In genomic region chr10:59919494-59920181, GRCm38 (mm10) we compare ENCODE assay signal across 8 mouse cellular contexts. TPM values are rescaled to one million over a fixed set of nuclear protein-coding genes. Genes with fewer than 3 reads are reported as not detected.
DNase-seq lines count a peak whose midpoint lies in the region; ATAC-seq and TF ChIP-seq lines count a peak whose summit lies in the region.

No protein-coding gene starts in this region.

- no peak for TF ChIP-seq CTCF in C2C12 (IDR thresholded peaks at IDR 0.05; ENCODE audit: control insufficient read depth, insufficient read depth, insufficient read length)
- TF ChIP-seq CTCF in intestine, postnatal 0 days (IDR thresholded peaks at IDR 0.05; ENCODE audit: low read depth) = no peak

- peaks cover 14% of the 10 kb centered on the region for H3K4me1 ChIP-seq in intestine, postnatal 0 days (replicated peaks; ENCODE audit: control insufficient read depth, insufficient read depth, low read length)
- H3K4me1 ChIP-seq in midbrain, embryonic 15.5 days = peaks cover 29% of the 10 kb centered on the region

- H3ac ChIP-seq in C2C12 (ENCODE audit: control insufficient read depth, insufficient read length, low read depth) = peak overlapping the region; percentile 10

- H3K79me3 ChIP-seq in C2C12 (ENCODE audit: low read depth) = no peaks in the 10 kb centered on the region

- no peaks in the 10 kb centered on the region for H3K79me2 ChIP-seq in C2C12 (ENCODE audit: control insufficient read depth, insufficient read depth)

- no peaks in the 10 kb centered on the region for H3K27me3 ChIP-seq in C2C12 (ENCODE audit: control insufficient read depth, insufficient read depth, insufficient read length)
- no peaks in the 10 kb centered on the region for H3K27me3 ChIP-seq in intestine, postnatal 0 days (replicated peaks; ENCODE audit: control insufficient read depth, insufficient read depth, low read length)
- no peaks in the 10 kb centered on the region for H3K27me3 ChIP-seq in midbrain, embryonic 15.5 days (replicated peaks)

- peak overlapping the region; percentile 84 for H3K27ac ChIP-seq in intestine, postnatal 0 days (ENCODE audit: low read depth, low read length)
- H3K27ac ChIP-seq in midbrain, embryonic 15.5 days = 0 out of 2 replicates have a peak overlapping the region, but pooled peaks have one; percentile 4

- ATAC-seq in intestine, postnatal 0 days = peak; percentile 58
- no peak for ATAC-seq in midbrain, embryonic 15.5 days (replicated peaks)
- ATAC-seq in monocyte, adult 5-6 weeks (replicated peaks; ENCODE audit: insufficient number of reproducible peaks, low FRiP score, low TSS enrichment, poor library complexity, severe bottlenecking) = no peak

- peak; percentile 54 to 75 for DNase-seq in adrenal gland, adult (ENCODE audit: inconsistent age in 2 of 2, low spot score in 1 of 2)
- DNase-seq in adrenal gland, adult 8-10 months = no peak
- DNase-seq in gastrocnemius, postnatal 25 days = peak; percentile 56
- DNase-seq in urinary bladder, postnatal 25 days (ENCODE audit: low spot score) = no peak

- WGBS in intestine, postnatal 0 days = 28% methylated on average over 15 of the region's 15 CpGs
- WGBS in midbrain, embryonic 15.5 days = 46% methylated on average over 15 of the region's 15 CpGs

- no peaks in the 10 kb centered on the region for H3K9me3 ChIP-seq in intestine, postnatal 0 days (ENCODE audit: control insufficient read depth)
- no peaks in the 10 kb centered on the region for H3K9me3 ChIP-seq in midbrain, embryonic 15.5 days

- no peak overlapping the region; the same call in 1 of the 2 replicates for H3K9ac ChIP-seq in intestine, postnatal 0 days (ENCODE audit: low read depth, low read length)
- no peak overlapping the region for H3K9ac ChIP-seq in midbrain, embryonic 15.5 days

- H3K36me3 ChIP-seq in C2C12 (ENCODE audit: control insufficient read depth, insufficient read depth) = no peaks in the 10 kb centered on the region
- H3K36me3 ChIP-seq in intestine, postnatal 0 days (ENCODE audit: control insufficient read depth, insufficient read depth) = no peaks in the 10 kb centered on the region
- no peaks in the 10 kb centered on the region for H3K36me3 ChIP-seq in midbrain, embryonic 15.5 days (replicated peaks)

- H3K4me2 ChIP-seq in intestine, postnatal 0 days (replicated peaks; ENCODE audit: low read depth) = no peak overlapping the region; the same call in 1 of the 2 replicates
- H3K4me2 ChIP-seq in midbrain, embryonic 15.5 days = no peak overlapping the region

- H3K4me3 ChIP-seq in C2C12 (ENCODE audit: insufficient read depth, poor library complexity, severe bottlenecking) = no peak overlapping the region
- no peak overlapping the region for H3K4me3 ChIP-seq in intestine, postnatal 0 days (ENCODE audit: low read depth, low read length)
- H3K4me3 ChIP-seq in midbrain, embryonic 15.5 days = no peak overlapping the region

TF ChIP-seq in C2C12, 6 proteins besides CTCF, POLR2A, EP300 and RAD21:
- TF ChIP-seq USF1 (IDR thresholded peaks at IDR 0.05; ENCODE audit: low read depth) = no peak
- TF ChIP-seq MYOG (IDR thresholded peaks at IDR 0.05; ENCODE audit: control insufficient read depth, extremely low read depth, insufficient read length) = no peak
- peak; percentile 79 for TF ChIP-seq MYOD1 (IDR thresholded peaks at IDR 0.05; ENCODE audit: control insufficient read depth, insufficient read length, low read depth)

RNA-seq across cellular contexts. Expression of gene Ddit4, which starts 32.0 kb away (rescaled TPM):
- 10 to 100 TPM; 27.9 to 91.5 (median 34.7) TPM for total RNA-seq in adrenal gland, adult 8-10 months (2022)
- polyA plus RNA-seq in C2C12 (2012; fragmentation: generic; extraction: Trizol) = 62.7 TPM
- total RNA-seq in gastrocnemius, postnatal 25 days (2021) = 10 to 100 TPM in 1 of 2 experiments, 1 to 10 TPM in 1; 8.6 to 11.4 TPM
- 11.5 and 17.8 TPM in 2 replicates for polyA plus RNA-seq in intestine, postnatal 0 days (2015; fragmentation: Nextera tagmentation; extraction: Ambion mirVana)
- 52.6 and 59.4 TPM in 2 replicates for polyA plus RNA-seq in midbrain, embryonic 15.5 days (2015; fragmentation: Nextera tagmentation; extraction: Ambion mirVana)
- 29.5 to 34.2 TPM (median 34.2 TPM) in 3 replicates for total RNA-seq in monocyte, adult 5-6 weeks (2017)

RNA-seq across cellular contexts. Expression of gene Dnajb12, which starts 40.3 kb away (rescaled TPM):
- 10 to 100 TPM; 59.3 to 67.0 (median 62.9) TPM for total RNA-seq in adrenal gland, adult 8-10 months (2022)
- 25.8 TPM for polyA plus RNA-seq in C2C12 (2012; fragmentation: generic; extraction: Trizol)
- total RNA-seq in gastrocnemius, postnatal 25 days (2021) = 10 to 100 TPM; 49.4 to 49.8 TPM
- polyA plus RNA-seq in intestine, postnatal 0 days (2015; fragmentation: Nextera tagmentation; extraction: Ambion mirVana) = 25.6 and 27.4 TPM in 2 replicates
- 18.0 TPM in 2 replicates for polyA plus RNA-seq in midbrain, embryonic 15.5 days (2015; fragmentation: Nextera tagmentation; extraction: Ambion mirVana)
- total RNA-seq in monocyte, adult 5-6 weeks (2017) = 29.6 to 41.9 TPM (median 30.0 TPM) in 3 replicates

Comparison
In these comparisons a context has a peak if more than half of its experiments do, and no peak if none do; other contexts are left out.
1. DNase-seq: peak in adrenal gland, adult (2 of 2) and gastrocnemius, postnatal 25 days (single experiment); none in adrenal gland, adult 8-10 months (single experiment) and urinary bladder, postnatal 25 days (single experiment).